In the genomic region with DNA sequence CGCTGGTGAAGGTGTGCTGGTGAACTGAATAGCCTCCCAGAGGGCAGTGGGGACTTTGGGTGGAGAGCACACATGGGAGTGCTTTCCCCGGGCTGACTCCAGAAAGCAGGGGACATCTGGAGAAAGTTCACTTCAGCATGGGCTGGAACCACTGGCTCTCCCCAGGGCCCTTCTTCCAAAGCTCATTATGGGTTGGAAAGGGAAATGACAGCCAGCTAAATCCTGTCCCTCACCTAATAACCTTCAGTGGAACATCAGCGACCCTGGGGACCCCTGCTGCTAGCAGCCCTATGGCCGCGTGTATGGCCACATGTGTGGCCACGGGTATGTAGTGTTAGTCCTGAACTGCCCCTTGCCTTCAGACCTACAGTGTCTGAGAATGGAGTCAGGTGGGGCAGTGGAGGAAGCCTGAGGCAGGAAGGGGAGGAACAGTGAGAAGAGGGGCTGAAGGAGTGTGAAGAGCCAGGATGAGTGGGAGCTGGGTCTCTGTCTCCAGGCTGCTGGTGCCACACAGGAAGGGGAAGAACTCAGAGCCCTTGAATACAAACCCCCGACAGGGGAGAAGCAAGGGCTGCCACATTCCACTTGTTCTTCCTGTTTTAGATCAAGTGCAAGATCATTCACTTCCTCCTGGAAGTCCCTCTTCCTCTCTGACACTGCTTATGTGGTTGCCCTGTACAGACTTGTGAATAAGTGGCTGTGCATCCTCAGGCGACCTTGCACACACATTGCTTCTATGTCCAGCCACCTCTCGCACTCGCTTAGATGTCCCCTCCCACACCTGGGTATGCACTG, we compare ENCODE assay signal across 10 mouse cellular contexts.
DNase-seq lines count a peak whose midpoint lies in the region; ATAC-seq and TF ChIP-seq lines count a peak whose summit lies in the region.
"Had no signal": no experiment of that assay in that cellular context is flagged by ENCODE, and none has a peak within 500 bp of the region (broad histone marks: within the 10 kb centered on the region; RNA-seq: fewer than 3 reads in every experiment).

No protein-coding gene starts in this region.

- no peak for DNase-seq in heart, adult 2 months
- no peak for DNase-seq in heart, postnatal 14 days
- DNase-seq in lung, postnatal 25 days (ENCODE audit: low spot score) = peak; percentile 32
- DNase-seq in lung, adult 18-20 months = no peak
- peak; percentile 7 for DNase-seq in splenic B cell, adult 2 months (ENCODE audit: low read depth, low spot score)
- DNase-seq in right cerebral cortex, postnatal 4 days = no peak
- DNase-seq: gastrocnemius, postnatal 10 days had no signal

- peaks cover 13% of the 10 kb centered on the region for H3K4me1 ChIP-seq in heart, adult 2 months (ENCODE audit: control insufficient read depth, insufficient read depth, low read length)

- no peaks in the 10 kb centered on the region for H3K79me2 ChIP-seq in heart, adult 2 months (replicated peaks; ENCODE audit: control insufficient read depth, insufficient read depth, low read length)

- no peak for TF ChIP-seq POLR2A in heart, adult 2 months (IDR thresholded peaks at IDR 0.05; ENCODE audit: insufficient read depth, low read depth, low read length)

- TF ChIP-seq CTCF in heart, adult 2 months (IDR thresholded peaks at IDR 0.05) = no peak

- no peak overlapping the region for H3K9ac ChIP-seq in heart, adult 2 months (ENCODE audit: low read depth, low read length)

- H3K4me3 ChIP-seq in heart, adult 2 months = no peak overlapping the region

- H3K36me3 ChIP-seq in heart, adult 2 months (ENCODE audit: control insufficient read depth, insufficient read depth, low read length) = no peaks in the 10 kb centered on the region
- no peaks in the 10 kb centered on the region for H3K36me3 ChIP-seq in splenic B cell, adult 2 months (ENCODE audit: control insufficient read depth, insufficient read depth, low read length, poor library complexity, severe bottlenecking)

- intact Hi-C loops in heart, adult 2 months (cut with DNase I) = no loop called here
- intact Hi-C loops in heart, postnatal 14 days (cut with DNase I) = no loop called here

- peak overlapping the region; percentile 47 for H3K27ac ChIP-seq in heart, adult 2 months

- H3K27me3 ChIP-seq in heart, adult 2 months (ENCODE audit: control insufficient read depth, insufficient read depth, low read length) = no peaks in the 10 kb centered on the region
- H3K27me3 ChIP-seq in splenic B cell, adult 2 months (ENCODE audit: control insufficient read depth, insufficient read depth, low read length, poor library complexity, severe bottlenecking) = no peaks in the 10 kb centered on the region

- peak; percentile 80 to 86 for ATAC-seq in hematopoietic stem cell, adult 5-6 weeks (replicated peaks in 1 of 2; ENCODE audit: insufficient read depth in 1 of 2, low FRiP score in 2 of 2, low TSS enrichment in 1 of 2, low read depth in 1 of 2, poor library complexity in 2 of 2, severe bottlenecking in 2 of 2)
- ATAC-seq in erythroid progenitor cell, adult 5-6 weeks (replicated peaks; ENCODE audit: low FRiP score, poor library complexity, severe bottlenecking) = no peak
- ATAC-seq: inflammation-experienced regulatory T-cells, adult 6 months had no signal

- TF ChIP-seq EP300 in heart, adult 2 months (IDR thresholded peaks at IDR 0.05; ENCODE audit: insufficient read depth, low read depth, low read length) = no peak

- WGBS in heart, adult 2 months = 35% methylated on average over 10 of the region's 10 CpGs

Comparison
In these comparisons a context has a peak if more than half of its experiments do, and no peak if none do; other contexts are left out.
1. DNase-seq: peak in lung, postnatal 25 days (single experiment) and splenic B cell, adult 2 months (single experiment); none in heart, adult 2 months (0 of 2), heart, postnatal 14 days (0 of 2), lung, adult 18-20 months (0 of 2) and right cerebral cortex, postnatal 4 days (single experiment).